In genomic region chr16:5467587-5467986, GRCm38 (mm10) we compare ENCODE assay signal across 8 mouse cellular contexts.
A peak's percentile ranks its signal among the peaks of the same experiment; 100 is the strongest.
DNase-seq lines count a peak whose midpoint lies in the region; ATAC-seq and TF ChIP-seq lines count a peak whose summit lies in the region.

No protein-coding gene starts in this region.

- no peaks in the 10 kb centered on the region for H3K9me3 ChIP-seq in heart, embryonic 12.5 days (replicated peaks)
- H3K9me3 ChIP-seq in neural tube, embryonic 13.5 days: no peaks in the 10 kb centered on the region

- peaks cover 7% of the 10 kb centered on the region; the same call in 1 of the 2 replicates for H3K4me1 ChIP-seq in heart, embryonic 12.5 days (replicated peaks)
- H3K4me1 ChIP-seq in spleen, adult 2 months (ENCODE audit: control insufficient read depth, insufficient read depth, insufficient read length): peaks cover 4% of the 10 kb centered on the region; the same call in 1 of the 2 replicates
- H3K4me1 ChIP-seq in neural tube, embryonic 13.5 days (replicated peaks): 0 out of 2 replicates have a peak, but pooled peaks cover 4% of the 10 kb centered on the region

- H3K27me3 ChIP-seq in heart, embryonic 12.5 days (replicated peaks): 0 out of 2 replicates have a peak, but pooled peaks cover 2% of the 10 kb centered on the region
- H3K27me3 ChIP-seq in spleen, adult 2 months (ENCODE audit: control insufficient read depth, insufficient read depth, low read length): no peaks in the 10 kb centered on the region
- peaks cover 3% of the 10 kb centered on the region; the same call in 1 of the 2 replicates for H3K27me3 ChIP-seq in neural tube, embryonic 13.5 days

- WGBS in heart, embryonic 12.5 days: 4% methylated on average over 3 of the region's 3 CpGs
- 8% methylated on average over 3 of the region's 3 CpGs for WGBS in spleen, adult 2 months
- 12% methylated on average over 3 of the region's 3 CpGs for WGBS in neural tube, embryonic 13.5 days

- H3K36me3 ChIP-seq in heart, embryonic 12.5 days: no peaks in the 10 kb centered on the region
- no peaks in the 10 kb centered on the region for H3K36me3 ChIP-seq in spleen, adult 2 months (ENCODE audit: control insufficient read depth, insufficient read depth, low read length)
- no peaks in the 10 kb centered on the region for H3K36me3 ChIP-seq in neural tube, embryonic 13.5 days

- no peak for DNase-seq in heart, adult 11 months
- no peak for DNase-seq in spleen, adult 2 months (ENCODE audit: low read depth in 1 of 2, low spot score in 2 of 2)
- no peak for DNase-seq in spleen, postnatal 14 days (ENCODE audit: low spot score in 2 of 2)
- DNase-seq in cerebellum, postnatal 14 days: peak; percentile 72 to 73

- TF ChIP-seq POLR2A in spleen, adult 2 months (IDR thresholded peaks at IDR 0.05; ENCODE audit: low read depth, low read length): no peak

- TF ChIP-seq CTCF in spleen, adult 2 months (IDR thresholded peaks at IDR 0.05; ENCODE audit: extremely low read depth, insufficient read depth, insufficient read length, insufficient replicate concordance): peak; percentile 64; the same call in 1 of the 2 replicates

- peak; percentile 35; the same call in 1 of the 2 replicates for ATAC-seq in heart, embryonic 12.5 days (ENCODE audit: insufficient number of reproducible peaks, low FRiP score)
- peak; percentile 51 for ATAC-seq in inflammation-experienced regulatory T-cells, adult 6 months
- 0 out of 2 replicates have a peak, but pooled peaks have one; percentile 57 for ATAC-seq in neural tube, embryonic 13.5 days (ENCODE audit: low read depth)
- no peak for ATAC-seq in megakaryocyte-erythroid progenitor cell, adult 5-6 weeks (replicated peaks; ENCODE audit: low FRiP score, low TSS enrichment, poor library complexity, severe bottlenecking)

- no peak overlapping the region for H3K9ac ChIP-seq in heart, embryonic 12.5 days
- H3K9ac ChIP-seq in neural tube, embryonic 13.5 days: no peak overlapping the region

- H3K4me3 ChIP-seq in heart, embryonic 12.5 days: no peak overlapping the region
- no peak overlapping the region for H3K4me3 ChIP-seq in spleen, adult 2 months (ENCODE audit: extremely low read depth, insufficient read depth, insufficient read length)
- no peak overlapping the region for H3K4me3 ChIP-seq in neural tube, embryonic 13.5 days

- H3K27ac ChIP-seq in heart, embryonic 12.5 days (ENCODE audit: poor library complexity, severe bottlenecking): no peak overlapping the region
- no peak overlapping the region for H3K27ac ChIP-seq in spleen, adult 2 months (ENCODE audit: insufficient read depth, low read length)
- H3K27ac ChIP-seq in neural tube, embryonic 13.5 days (replicated peaks): no peak overlapping the region

- H3K4me2 ChIP-seq in heart, embryonic 12.5 days: no peak overlapping the region
- no peak overlapping the region for H3K4me2 ChIP-seq in neural tube, embryonic 13.5 days

Comparison
In these comparisons a context has a peak if more than half of its experiments do, and no peak if none do; other contexts are left out.
1. DNase-seq: peak in cerebellum, postnatal 14 days (2 of 2); none in heart, adult 11 months (single experiment), spleen, adult 2 months (0 of 2) and spleen, postnatal 14 days (0 of 2).